Mouse (Mus musculus) limb, embryonic 15.5 days (tissue): ENCODE data around the gene Col7a1. TPM values are rescaled to one million over a fixed set of nuclear protein-coding genes. Genes with fewer than 3 reads are reported as not detected.

Experiments
- ATAC-seq: fragments of 200-750 bp; cut with Nextera tagmentation; 2 replicates; pipeline ENCODE4 v1.8.0; 2017; ENCODE audit warnings: low read depth, moderate TSS enrichment; ENCODE audit not compliant: insufficient number of reproducible peaks, low FRiP score, low TSS enrichment
- H3K27ac ChIP-seq: fragments of 300-500 bp; sonication (generic); 2 replicates; pipeline ENCODE4 v1.5.1; 2015; ENCODE audit warnings: moderate library complexity, mild to moderate bottlenecking, inconsistent platforms
- H3K27me3 ChIP-seq: fragments of 300-500 bp; sonication (generic); 2 replicates; pipeline ENCODE4 v1.6.1; 2015; ENCODE audit warnings: inconsistent platforms
- H3K36me3 ChIP-seq: fragments of 300-500 bp; sonication (generic); 2 replicates; pipeline ENCODE4 v1.6.1; 2015; ENCODE audit warnings: inconsistent platforms
- H3K4me1 ChIP-seq: fragments of 300-500 bp; sonication (generic); 2 replicates; pipeline ENCODE4 v1.6.1; 2015; ENCODE audit warnings: inconsistent platforms
- H3K4me2 ChIP-seq: fragments of 300-500 bp; sonication (generic); 2 replicates; pipeline ENCODE4 v1.6.1; 2015; ENCODE audit warnings: mild to moderate bottlenecking, inconsistent platforms
- H3K4me3 ChIP-seq: fragments of 300-500 bp; sonication (generic); 2 replicates; pipeline ENCODE4 v1.5.1; 2015; ENCODE audit warnings: mild to moderate bottlenecking, inconsistent platforms
- H3K9ac ChIP-seq: fragments of 300-500 bp; sonication (generic); 2 replicates; pipeline ENCODE4 v1.6.1; 2015; ENCODE audit warnings: inconsistent platforms
- H3K9me3 ChIP-seq: fragments of 300-500 bp; sonication (generic); 2 replicates; pipeline ENCODE4 v1.6.1; 2016; ENCODE audit warnings: inconsistent platforms
- WGBS: fragments of 180-500 bp; shearing (Covaris S2); methylation state at CpG from one replicate; pipeline ENCODE4 v1.1.7; 2015; 5-methylcytosine and 5-hydroxymethylcytosine counted together
- microRNA counts: library from miRNA; unstranded; fragments of <30 nt; microRNA quantifications from one replicate; lab custom pipeline; 2016
- microRNA-seq: library from miRNA; unstranded; fragments of <30 nt; microRNA quantifications from one replicate; pipeline ENCODE4, GENCODE M21; 2016
- polyA plus RNA-seq: library from polyadenylated mRNA; unstranded; fragments of >200 nt; fragmentation: Nextera tagmentation; extraction: Ambion mirVana; gene quantifications from 2 replicates; pipeline ENCODE4 v1.2.1, GENCODE M21; 2015

Col7a1 gene
- polyA plus RNA-seq, 1 experiment from 2014 or later = 19.4 TPM

DNA sequence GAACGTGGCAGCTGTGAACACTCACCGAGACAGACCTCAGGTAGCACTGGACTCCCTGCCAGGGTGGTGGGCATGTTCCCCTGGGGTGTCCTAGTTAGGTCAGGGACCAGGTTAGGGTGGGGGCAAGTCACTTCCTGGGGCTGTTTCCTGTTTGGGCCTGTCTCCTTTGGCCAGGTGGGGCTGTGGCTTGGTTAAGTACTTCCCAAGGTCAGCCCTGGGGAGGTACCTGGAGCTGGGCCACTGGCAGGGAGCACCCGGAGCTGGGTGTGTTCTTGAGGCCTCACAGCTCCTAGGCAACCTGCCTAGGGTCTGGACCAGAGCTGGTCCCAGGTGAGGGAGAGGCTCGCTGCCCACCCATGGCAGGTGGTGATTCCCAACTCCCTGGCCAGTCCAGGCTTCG lies 75.5 kb downstream of the Col7a1 start:
- H3K4me1 ChIP-seq = no peaks in the 10 kb centered on the region
- 57% methylated on average over 5 of the region's 5 CpGs for WGBS
- H3K4me2 ChIP-seq = no peak overlapping the region
- H3K9me3 ChIP-seq = no peaks in the 10 kb centered on the region
- peaks cover 7% of the 10 kb centered on the region; the same call in 1 of the 2 replicates for H3K36me3 ChIP-seq
- H3K27ac ChIP-seq = no peak overlapping the region
- no peak overlapping the region for H3K4me3 ChIP-seq
- H3K9ac ChIP-seq = no peak overlapping the region
- ATAC-seq = no peak
- no peaks in the 10 kb centered on the region for H3K27me3 ChIP-seq

DNA sequence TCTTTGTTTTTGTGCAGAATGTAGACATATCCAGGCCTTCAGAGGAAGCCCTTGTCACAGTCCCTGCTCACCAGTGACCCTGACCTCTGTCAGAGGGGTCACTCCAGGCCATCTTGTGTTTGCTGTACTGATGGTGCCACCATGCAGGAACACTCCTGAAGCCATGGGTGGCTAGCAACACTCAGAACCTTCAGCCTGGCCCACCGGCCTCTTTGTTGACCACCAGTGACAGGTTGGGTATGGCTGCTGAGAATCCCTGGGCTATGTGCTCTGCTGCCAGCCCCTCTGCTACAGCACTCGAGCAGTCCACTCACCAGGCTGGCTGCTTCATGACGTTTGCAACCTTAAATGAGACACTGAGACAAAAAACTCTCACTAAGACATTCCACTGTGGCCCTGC lies 76.9 kb downstream of the Col7a1 start:
- no peaks in the 10 kb centered on the region for H3K27me3 ChIP-seq
- no peak for ATAC-seq
- no peaks in the 10 kb centered on the region for H3K4me1 ChIP-seq
- peaks cover 4% of the 10 kb centered on the region; the same call in 1 of the 2 replicates for H3K36me3 ChIP-seq
- H3K9ac ChIP-seq = no peak overlapping the region
- no peak overlapping the region for H3K4me3 ChIP-seq
- 75% methylated on average over 3 of the region's 3 CpGs for WGBS
- no peak overlapping the region for H3K4me2 ChIP-seq
- no peaks in the 10 kb centered on the region for H3K9me3 ChIP-seq
- no peak overlapping the region for H3K27ac ChIP-seq

DNA sequence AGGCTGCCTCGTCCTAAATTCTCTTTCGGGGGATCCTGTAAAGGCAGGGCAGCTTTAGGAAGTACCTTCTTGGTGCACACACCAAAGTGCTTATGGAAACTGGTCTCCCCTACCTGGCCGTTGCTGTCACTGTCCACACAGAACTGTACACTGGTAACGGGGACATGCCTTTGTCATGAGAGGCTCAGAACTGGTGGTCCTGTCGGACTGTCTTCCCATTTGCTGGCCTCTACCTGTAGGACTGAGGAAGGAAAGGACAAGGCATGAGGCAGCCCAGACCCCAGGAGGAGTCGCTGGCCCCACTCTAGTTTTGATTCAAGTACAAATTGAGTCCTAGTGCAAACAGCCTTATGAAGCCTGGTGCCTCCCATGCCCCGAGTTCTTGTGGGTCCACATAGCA lies 77.6 kb downstream of the Col7a1 start:
- Histone ChIP-seq H3K27me3 (no peaks in the 10 kb centered on the region), H3K4me1 (no peaks in the 10 kb centered on the region), H3K9ac (no peak overlapping the region), H3K9me3 (no peaks in the 10 kb centered on the region), H3K4me2 (no peak overlapping the region), H3K4me3 (no peak overlapping the region), H3K27ac (no peak overlapping the region), H3K36me3 (no peaks in the 10 kb centered on the region; the same call in 1 of the 2 replicates)
- no peak for ATAC-seq
- 89% methylated on average over 7 of the region's 7 CpGs for WGBS

DNA sequence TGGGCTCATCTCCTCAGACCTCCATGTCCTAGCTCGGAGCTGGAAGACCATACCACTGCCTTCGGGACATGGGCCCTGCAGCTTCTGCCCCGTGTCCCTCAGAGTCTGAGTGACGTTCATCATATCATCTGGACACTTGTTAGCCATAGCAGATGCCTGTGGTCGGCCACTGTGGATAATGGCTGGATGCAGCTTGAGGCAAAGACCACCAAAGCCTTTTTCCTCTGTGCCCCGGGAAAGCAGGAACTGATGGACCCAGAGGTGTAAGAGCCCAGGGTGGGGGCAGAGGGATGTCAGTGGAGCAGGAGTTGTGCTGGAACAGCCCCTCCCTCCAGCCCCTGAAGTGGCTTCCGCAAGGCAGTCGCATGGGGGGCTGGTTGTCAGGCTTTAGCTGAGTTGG lies 78.3 kb downstream of the Col7a1 start:
- Histone ChIP-seq H3K27me3 (no peaks in the 10 kb centered on the region), H3K4me1 (no peaks in the 10 kb centered on the region), H3K4me2 (no peak overlapping the region), H3K27ac (no peak overlapping the region), H3K9me3 (no peaks in the 10 kb centered on the region), H3K9ac (no peak overlapping the region), H3K4me3 (no peak overlapping the region), H3K36me3 (no peaks in the 10 kb centered on the region; the same call in 1 of the 2 replicates)
- ATAC-seq = no peak
- 79% methylated on average over 8 of the region's 8 CpGs for WGBS

DNA sequence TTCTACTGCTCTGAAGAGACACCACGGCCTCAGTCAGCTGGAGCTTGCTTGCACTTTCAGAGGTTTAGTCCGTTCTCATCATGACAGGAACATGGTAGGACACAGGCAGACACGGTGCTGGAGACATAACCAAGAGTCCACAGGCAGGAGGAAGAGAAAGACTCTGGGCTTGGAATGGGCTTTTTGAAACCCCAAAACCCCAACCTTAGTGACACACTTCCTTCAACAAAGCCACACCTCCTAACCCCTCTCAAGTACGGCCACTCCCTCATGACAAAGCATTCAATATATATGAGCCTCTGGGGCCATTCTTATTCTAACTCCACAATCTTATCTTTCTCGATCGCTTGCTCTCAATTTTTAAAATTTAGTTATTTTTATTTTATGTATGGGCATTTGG lies 79.0 kb downstream of the Col7a1 start:
- H3K9ac ChIP-seq = no peak overlapping the region
- no peaks in the 10 kb centered on the region; the same call in 1 of the 2 replicates for H3K36me3 ChIP-seq
- H3K27ac ChIP-seq = no peak overlapping the region
- no peak for ATAC-seq
- WGBS = 84% methylated on average over 6 of the region's 6 CpGs
- H3K4me1 ChIP-seq = no peaks in the 10 kb centered on the region
- H3K9me3 ChIP-seq = no peaks in the 10 kb centered on the region
- H3K27me3 ChIP-seq = no peaks in the 10 kb centered on the region
- H3K4me2 ChIP-seq = no peak overlapping the region
- H3K4me3 ChIP-seq = no peak overlapping the region

MicroRNA genes within 50 kb of the gene (microRNA counts, 519-probe panel; counts per million panel counts)
- microRNA mmu-miR-711 (lab: Ali Mortazavi, UCI) = not detected

Small RNAs within 50 kb of the gene (microRNA-seq; reads per million reads assigned to microRNA genes)
- gene Mir711 = not detected

Other genes with a start within 250 kb of the Col7a1 start
- 86.7 and 99.7 TPM in 2 replicates for gene Ip6k2, start 169.8 kb upstream of the Col7a1 start, polyA plus RNA-seq
- gene Nckipsd, start 145.2 kb upstream of the Col7a1 start, polyA plus RNA-seq = 17.7 and 19.0 TPM in 2 replicates
- gene Celsr3, start 127.3 kb upstream of the Col7a1 start, polyA plus RNA-seq = 0.08 and 0.09 TPM in 2 replicates
- 12.7 and 13.8 TPM in 2 replicates for gene Slc26a6, start 100.3 kb upstream of the Col7a1 start, polyA plus RNA-seq
- gene Tmem89, start 39.0 kb upstream of the Col7a1 start, polyA plus RNA-seq = 0.31 TPM in 1 of 2 replicates, not detected in the other
- gene Uqcrc1, start 17.0 kb upstream of the Col7a1 start, polyA plus RNA-seq = 427 and 499 TPM in 2 replicates
- gene Ucn2, start 32.4 kb downstream of the Col7a1 start, polyA plus RNA-seq = 0.46 TPM in 1 of 2 replicates, not detected in the other
- gene Pfkfb4, start 38.2 kb downstream of the Col7a1 start, polyA plus RNA-seq = 10.0 and 11.8 TPM in 2 replicates
- 108 and 123 TPM in 2 replicates for gene Shisa5, start 85.0 kb downstream of the Col7a1 start, polyA plus RNA-seq
- 16.0 and 17.2 TPM in 2 replicates for gene Trex1, start 106.1 kb downstream of the Col7a1 start, polyA plus RNA-seq
- 25.4 and 27.4 TPM in 2 replicates for gene Atrip, start 120.5 kb downstream of the Col7a1 start, polyA plus RNA-seq
- gene Ccdc51, start 128.9 kb downstream of the Col7a1 start, polyA plus RNA-seq = 12.5 and 13.6 TPM in 2 replicates
- gene Tma7, start 129.0 kb downstream of the Col7a1 start, polyA plus RNA-seq = 487 and 558 TPM in 2 replicates
- gene Plxnb1, start 141.8 kb downstream of the Col7a1 start, polyA plus RNA-seq = 9.3 and 11.2 TPM in 2 replicates
- gene Fbxw21, start 208.5 kb downstream of the Col7a1 start, polyA plus RNA-seq = not detected in 2 replicates
- gene Fbxw13, start 242.4 kb downstream of the Col7a1 start, polyA plus RNA-seq = not detected in 2 replicates